Mouse (Mus musculus) kidney, postnatal 4 days (tissue): Measurements from ENCODE around the gene Cyp2s1.
"Not testable (repeated sequence)": the region's sequence is repeated elsewhere in the genome, so short reads cannot be mapped to it uniquely, and the experiment has no call there.

ENCODE experiments used
- DNase-seq, 2 experiments: peaks; one replicate each; pipeline ENCODE4 v3.0.0; 2021; ENCODE audit warnings: mixed read lengths in 2 of 2

Gene Cyp2s1

DNA sequence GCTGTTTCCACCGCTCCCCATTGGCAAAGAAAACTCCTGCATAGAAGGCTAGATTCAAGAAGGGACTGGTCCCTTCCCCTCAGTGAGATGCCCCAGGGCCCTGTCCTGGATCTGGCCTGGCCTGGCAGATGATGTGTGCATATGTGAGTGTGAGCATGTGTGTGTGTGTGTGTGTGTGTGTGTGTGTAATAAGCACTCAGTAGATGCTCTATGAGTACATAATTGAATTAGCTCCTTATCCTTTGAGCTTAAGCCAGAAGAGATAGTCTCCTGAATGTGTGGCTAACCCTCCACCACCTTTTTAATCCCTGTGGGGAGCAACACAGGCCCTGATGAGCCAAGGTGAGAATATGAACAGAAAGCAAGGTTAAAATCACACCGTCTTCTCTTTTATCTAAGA lies 5.0 kb downstream of the Cyp2s1 start:
- no peak for DNase-seq

DNA sequence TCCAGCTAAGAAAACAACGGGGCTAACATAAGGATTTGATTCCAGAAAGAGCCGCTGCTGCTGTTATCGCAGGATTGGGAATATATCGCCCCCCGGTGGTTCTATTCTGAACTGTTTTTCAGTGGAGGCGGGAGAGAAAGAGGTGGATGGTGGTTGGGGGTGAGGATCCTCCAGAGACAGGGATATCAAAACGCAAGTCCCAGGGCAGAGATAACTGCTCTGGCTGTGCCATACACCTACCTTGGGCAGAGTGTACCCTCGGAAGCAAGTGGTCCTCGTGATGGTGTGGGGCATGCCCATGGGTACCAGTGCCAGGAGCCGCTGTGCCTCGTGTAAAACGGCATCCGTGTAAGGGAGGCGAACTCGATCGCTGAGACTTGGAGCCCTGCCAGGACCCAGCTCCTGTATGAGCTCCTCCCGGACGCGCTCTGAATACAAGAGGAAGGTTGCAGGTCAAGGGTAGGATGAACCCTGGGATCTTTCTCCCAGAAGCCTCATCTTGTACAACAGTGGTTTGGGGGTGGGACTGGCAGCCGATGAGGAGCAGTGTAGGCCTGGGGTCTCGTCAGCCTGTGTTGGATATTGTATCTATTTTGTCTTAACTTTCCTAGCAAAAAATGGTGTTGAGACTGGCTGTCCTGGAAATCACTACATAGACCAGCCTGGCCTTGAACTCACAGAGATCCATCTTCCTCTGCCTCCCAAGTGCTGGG lies 10.9 kb downstream of the Cyp2s1 start:
- DNase-seq, result peak; percentile 77 to 84

DNA sequence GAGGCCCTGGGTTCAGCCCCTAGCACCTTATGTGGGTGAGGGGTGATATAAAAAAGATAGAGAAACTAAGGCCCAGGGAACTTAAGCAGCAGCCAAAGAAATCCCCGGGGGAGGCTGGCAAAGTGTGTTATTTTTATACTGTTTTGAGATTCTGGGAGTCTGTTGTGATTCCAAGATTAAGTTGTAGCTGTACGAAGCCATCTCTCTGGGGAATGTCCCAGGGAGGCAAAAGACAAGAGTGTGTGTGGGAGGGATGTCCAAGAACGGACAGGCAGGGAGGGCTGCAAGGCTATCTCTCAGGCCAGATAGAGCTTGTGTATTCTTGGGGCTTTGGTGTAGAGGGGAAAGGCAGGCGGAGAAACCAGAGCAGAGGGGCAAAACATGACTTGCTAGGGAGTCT lies 11.9 kb downstream of the Cyp2s1 start:
- no peak for DNase-seq

DNA sequence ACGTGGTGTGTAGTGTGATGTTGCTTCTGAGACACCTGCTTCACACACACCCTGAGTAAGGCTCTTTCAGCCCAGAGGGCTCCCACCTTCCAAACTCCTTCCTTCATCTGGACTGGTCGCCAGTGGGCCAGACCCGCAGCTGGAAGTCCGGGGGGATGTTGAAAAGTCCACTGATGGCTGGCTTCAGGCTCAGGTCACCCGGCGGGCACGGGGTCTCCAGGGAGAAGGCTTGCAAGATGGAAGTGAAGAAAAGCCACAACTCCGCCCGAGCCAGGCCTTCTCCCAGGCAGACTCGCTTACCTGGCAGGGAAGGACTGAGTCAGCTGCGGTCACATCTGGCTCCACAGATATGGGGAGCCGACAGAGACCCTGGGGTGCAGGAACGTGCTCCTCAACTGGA lies 13.3 kb downstream of the Cyp2s1 start:
- DNase-seq, result no peak

DNA sequence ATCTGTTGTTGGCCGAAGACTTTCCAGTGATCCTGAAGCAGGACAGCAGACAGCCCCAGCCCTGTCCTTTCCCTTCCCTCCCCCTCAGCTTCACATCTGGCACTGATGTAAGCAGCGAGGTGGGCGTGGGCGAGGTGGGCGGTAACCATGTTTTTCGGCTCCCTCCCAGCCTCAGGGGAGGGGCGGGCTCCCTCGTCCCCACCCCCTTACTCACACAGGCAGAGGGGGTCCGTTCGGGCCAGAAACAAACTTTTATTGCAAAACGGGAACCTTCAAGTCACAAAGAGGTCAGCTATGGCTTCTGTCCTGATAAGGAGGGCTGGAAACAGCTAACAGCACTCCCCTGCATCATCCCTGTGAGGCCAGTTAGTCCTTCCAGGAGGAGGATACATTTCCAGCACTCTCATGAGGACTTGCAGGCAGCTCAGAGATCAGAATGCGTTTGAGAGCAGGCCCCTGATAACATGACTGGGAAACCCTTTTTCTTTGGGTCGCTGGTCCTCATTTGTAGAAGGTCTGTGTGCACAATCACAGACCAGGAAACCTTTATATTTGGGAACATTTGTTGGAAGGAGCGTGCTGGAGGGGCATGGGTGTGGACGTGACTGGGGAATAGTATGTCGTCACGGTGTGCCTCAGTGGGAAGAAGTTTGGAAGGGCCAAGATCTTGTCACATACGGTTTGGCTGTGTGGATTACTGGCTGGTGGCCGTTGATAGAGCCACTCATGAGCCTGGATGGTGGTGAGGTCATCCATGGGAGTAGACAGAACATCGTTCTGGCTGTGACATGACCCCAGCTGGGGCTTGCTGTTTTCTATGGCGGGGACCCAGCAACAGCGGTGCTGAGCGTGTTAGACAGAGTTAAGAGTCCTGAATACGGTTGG lies 14.2 kb downstream of the Cyp2s1 start:
- DNase-seq, result peak; percentile 86 to 92

DNA sequence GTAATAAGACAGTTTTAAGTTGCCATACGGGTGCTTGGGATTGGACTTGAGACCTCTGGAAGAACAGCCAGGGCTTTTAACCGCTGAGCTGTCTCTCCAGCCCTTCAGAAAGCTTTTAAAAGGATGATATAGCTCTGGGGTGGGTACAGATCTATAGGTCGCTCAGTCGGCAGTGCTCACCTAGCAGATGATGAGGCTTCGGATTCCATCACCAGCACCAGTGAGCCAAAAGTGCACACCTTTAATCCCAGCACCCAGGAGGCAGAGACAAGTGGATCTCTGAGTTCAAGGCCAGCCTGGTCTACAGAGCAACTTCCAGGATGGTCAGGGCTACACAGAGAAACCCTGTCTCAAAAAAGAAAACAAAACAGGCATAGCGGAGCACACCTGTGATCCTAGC lies 15.7 kb downstream of the Cyp2s1 start:
- DNase-seq, result no peak

DNA sequence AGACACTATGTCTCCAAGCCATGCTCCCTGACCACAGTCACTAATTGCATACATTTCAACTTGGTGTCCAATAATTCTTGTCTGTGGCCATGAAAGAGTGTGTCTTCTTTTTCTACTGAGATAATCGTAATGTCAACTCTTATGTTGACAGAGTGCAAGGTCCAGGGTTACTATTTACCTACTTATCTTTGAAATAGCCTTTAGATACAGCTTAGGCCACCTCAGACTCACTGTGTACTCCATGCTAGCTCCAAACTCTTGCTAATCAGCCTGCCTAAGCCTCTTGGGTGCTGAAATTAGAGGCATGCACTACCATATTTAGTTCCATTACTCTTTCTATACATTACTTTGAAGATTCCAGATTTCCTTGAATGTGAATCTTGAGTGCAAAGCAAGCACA lies 17.3 kb downstream of the Cyp2s1 start:
- no peak for DNase-seq

DNA sequence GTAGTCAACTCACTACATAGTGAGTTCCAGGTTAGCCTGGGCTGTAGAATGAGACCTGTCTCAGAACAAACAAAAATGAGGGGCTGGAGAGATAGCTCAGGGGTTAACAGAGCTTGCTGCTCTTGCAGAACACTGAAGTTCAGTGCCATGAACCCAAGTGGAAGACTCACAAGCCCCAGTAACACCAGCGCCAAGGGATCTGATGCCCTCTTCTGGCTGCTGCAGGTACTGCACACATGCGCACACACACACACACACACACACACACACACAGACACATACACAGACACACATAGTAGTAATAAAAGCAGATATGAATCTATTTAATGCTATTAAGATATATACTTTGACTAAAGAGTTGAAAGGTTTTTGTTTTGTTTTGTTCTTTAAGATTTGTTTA lies 18.2 kb downstream of the Cyp2s1 start:
- DNase-seq, result no peak

DNA sequence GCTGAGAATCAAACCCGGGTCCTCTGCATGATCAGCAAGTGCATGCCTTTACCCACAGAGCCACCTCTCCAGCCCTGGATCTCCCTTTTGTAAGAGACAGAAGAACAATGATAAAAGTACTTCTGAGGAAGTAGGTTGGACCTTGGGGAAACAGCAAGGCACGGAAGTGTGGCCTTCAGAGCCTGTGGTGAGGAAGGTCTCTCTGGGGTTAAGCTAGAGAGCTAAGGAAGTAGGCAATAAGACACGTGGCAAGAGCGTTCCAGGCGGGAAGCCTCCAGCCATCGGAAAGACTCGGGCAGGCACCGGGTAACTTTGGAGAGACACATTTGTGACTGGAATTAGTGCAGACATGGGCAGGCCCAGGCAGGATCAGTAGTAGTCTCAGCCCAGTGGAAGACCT lies 21.9 kb downstream of the Cyp2s1 start:
- no peak for DNase-seq

DNA sequence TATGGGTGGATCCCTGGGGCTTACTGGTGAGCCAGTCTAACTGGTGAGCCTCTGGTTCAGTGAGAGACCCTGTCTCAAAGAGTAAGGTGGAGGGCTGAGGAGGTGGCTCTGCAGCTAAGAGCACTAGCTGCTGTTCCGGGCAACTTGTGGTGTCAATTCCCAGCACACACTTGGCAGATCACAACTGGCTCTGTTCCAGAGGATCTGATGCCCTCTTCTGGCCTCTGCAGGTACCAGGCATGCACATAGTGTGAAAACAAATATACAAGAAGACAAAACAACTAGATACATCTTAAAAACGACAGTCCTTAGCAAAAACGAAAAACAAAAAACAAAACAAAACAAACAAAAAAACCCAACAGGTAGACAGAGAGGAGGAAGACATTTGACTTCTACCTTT lies 23.0 kb downstream of the Cyp2s1 start:
- DNase-seq, result peak; percentile 64 to 71

DNA sequence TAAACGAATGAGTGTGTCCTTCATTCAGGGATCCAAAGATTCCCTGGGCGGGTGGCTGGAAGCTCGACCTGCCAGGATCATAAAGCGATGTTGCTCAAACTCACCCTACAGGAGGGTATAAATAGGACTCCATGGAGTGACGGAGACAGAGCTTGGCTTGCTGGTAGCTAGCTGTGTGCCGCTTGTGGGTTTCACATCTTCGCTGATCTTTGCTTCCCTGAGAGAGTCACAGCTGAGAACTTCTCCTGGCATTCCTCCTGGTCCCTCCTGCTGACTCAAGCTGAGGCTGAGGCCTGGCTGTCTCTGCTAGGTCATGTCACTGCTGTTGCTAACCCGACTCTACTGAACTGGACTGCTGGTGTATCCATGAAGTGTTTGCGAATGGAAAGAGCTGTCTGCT lies 23.7 kb downstream of the Cyp2s1 start:
- DNase-seq, result not testable (repeated sequence)

DNA sequence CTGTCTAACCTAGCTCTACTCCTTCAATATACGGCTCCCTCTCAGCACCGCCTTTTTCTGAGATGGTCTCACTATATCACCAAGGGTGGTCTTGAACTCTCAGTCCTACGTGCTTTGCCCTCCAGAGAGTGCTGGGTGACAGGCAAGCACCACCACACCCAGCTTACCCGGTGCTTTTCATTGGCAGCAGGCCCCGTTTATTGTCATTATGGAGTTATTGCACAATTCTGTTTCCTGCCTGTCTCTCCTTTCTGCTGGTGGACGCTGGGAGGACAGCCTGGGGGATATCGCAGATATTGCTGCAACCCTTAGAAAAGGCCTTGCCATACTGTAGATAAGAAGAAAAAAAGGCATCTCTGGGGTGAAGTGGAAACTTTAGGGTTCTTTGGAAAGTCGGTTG lies 26.1 kb downstream of the Cyp2s1 start:
- DNase-seq, result no peak

DNA sequence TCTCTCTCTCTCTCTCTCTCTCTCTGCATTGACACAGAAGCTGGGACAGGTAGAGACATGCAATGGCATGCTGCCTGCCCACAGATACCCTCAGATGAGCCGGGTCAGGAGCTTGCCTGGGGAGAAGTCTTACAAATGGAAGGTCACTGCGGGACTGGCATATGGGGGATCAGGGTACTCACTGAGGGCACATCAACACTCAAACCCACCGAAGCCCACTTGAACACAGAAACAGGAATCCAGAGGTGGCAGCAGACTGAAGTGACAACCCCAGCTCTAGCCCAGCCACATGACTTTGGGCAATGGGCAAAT lies 27.6 kb downstream of the Cyp2s1 start:
- DNase-seq, result no peak

DNA sequence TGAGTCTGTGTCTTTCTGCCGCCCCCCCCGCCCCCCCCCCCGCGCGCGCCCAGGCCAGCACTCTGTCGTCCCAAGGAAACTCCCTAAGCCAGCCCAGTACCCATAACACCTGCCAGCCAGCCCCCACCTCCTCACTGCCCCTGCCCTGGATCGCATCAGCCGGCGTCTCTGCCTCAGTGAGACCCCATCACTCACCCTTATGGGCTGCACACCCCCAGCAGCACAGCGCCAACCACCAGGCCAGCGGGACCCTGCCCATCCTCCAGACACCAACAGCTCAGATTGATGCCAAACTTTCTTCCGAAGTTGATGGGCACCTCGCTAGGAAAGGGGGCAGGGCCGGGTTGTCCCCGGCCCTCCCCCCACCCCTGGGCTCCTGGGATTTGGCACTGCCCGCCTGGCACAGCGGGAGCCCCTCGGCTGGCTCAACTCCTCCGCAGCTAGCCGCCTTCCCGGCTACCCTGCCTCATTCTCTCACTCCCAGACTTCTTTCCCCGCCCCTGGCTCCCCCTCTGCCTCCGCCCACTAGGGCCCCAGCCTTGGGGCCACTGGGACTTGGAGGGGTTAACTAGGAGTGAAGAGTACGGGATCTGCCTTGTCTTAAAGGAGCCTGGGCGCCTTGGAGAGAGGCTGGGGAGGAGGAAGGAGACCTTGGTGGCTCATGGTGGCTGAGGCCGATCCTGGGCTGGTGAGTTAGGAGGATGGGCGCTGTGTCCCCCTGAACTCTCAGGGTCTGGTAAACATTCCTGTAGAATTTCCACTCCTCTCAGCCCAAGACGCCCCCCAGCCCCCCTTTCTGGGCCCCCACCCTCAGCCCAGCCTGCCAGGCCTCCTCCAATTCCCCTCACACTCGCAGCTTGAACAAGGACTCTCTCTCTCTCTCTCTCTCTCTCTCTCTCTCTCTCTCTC lies 28.2 kb downstream of the Cyp2s1 start, which contains the start of gene Axl:
Gene Axl (minus strand): TSS at position 486 of the 909 bp plus-strand sequence.
- peak; percentile 84 to 88 for DNase-seq

DNA sequence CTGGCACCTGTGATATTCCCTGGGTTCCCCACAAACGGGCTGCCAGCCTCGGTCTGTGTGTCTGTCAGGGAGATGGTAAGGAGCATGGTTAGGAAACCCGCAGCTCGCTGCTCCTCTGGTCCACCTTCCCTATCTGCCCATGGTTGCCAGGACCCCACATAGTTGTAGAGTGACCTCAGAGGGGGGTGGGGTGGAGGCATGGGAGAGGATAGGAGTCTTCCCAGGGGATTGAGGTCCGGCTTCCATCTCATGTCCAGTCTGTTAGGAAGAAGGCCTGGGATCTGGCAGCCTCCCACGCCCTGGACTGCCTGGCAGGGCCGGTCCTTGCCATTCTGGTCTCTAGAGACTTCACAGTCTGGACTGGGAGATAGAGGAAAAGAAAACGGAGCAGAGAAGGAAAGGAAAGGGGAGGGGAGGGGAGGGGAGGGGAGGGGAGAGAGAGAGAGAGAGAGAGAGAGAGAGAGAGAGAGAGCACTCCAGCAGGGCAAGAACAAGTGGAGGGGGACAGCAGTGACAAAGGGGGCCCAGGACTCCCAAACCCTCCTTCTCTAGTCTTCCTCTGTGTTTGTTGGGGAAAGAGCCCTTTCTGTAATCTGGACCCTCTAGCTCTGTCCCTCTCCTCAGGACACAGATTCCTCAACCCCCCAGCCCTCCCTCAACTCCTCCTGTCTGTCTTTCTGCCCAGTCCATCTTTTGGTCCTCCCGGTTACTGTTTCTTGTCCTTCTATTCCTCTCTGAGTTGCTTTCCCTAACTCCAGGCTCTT lies 29.1 kb downstream of the Cyp2s1 start:
- peak; percentile 43 to 54 for DNase-seq

DNA sequence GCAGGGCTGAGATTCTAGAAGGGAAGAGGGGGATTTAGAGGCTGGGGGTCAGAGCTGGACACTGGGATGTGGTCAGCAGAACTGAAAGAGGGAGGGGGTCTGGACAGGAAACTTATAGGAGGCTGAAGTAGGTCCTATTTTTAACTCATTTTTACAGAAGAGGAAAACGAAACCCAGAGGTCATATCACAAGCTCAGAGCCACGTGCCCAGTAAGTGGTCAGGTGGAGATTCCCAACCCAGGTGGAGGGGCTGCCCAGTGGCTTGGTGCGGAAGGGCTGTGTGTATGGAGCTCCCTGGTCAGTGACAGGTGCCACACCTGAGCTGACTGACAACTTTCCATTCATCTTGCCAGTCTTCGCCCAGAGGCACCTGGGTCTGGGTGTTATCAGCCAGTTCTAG lies 29.7 kb downstream of the Cyp2s1 start:
- DNase-seq, result no peak

DNA sequence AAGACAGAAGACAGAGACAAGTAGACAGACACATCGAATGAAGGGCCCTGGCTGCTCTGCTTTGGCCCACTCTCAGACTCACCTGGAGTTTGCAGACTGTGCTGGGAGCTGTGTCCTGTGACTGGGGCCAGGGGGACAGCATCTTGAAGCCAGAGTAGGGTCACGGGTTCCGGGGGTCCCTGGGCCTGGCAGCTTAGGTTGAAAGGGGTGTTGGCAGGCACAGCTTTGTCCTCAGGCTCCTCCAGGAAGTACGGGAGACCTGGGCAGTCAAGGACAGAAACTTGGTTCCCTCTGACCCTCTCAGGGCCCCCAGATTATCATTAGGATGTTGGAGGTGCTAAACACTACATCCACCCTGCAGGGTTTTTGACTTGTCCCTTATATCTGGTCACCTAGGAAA lies 31.0 kb downstream of the Cyp2s1 start:
- DNase-seq, result no peak

DNA sequence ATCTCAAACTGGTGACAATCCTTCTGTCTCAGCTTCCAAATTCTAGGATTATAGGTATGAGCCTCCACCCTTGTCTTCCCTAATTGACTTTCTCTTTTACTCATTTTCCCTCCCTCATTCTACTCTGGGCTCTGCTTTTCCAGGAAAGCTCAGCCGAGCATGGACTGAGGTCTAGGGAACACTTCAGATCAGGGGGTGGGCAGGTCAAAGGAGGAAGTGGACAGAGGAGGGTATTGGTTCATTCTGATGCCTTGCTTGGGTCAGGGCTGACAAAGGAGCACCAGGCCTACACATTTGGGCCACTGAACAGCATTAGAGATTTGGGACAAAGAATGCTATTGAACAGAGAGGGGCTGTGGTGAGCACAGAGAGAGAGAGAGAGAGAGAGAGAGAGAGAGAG lies 31.9 kb downstream of the Cyp2s1 start:
- DNase-seq, result no peak

DNA sequence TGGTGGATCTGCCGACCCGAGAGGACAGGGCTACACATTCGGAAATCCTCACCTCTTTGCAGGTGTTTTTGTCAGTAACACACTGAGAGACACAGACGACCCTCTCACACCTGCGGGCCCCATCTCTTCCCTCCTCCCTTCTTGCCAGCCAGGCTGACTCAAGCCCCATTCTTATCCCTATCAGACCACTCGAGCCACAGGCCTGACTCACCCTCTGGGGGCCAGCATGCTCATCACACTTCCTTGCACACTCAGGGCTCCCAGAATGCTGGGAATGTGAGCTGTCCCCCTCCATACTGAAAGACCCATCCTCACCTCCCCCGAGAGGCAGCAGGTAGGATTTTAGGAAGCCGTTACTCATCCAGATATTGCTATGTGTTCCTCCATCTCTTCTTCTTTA lies 33.0 kb downstream of the Cyp2s1 start:
- DNase-seq, result no peak

DNA sequence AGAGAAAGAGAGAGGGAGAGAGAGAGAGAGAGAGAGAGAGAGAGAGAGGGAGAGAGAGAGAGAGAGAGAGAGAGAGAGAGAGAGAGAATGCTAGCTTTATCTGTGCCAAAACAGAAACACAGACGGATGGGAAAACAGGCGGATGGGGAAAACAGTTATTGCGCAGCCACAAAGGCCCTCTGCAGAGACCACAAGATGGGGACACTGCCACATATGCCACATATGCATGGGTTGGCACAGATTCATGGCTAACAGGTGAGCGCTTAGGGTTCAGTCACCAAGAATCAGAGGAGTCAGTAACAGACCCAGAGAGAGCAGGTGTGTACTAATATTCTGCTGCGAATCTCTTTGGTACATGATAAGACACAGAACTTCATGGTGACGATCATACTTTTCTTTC lies 34.0 kb downstream of the Cyp2s1 start:
- no peak for DNase-seq

DNA sequence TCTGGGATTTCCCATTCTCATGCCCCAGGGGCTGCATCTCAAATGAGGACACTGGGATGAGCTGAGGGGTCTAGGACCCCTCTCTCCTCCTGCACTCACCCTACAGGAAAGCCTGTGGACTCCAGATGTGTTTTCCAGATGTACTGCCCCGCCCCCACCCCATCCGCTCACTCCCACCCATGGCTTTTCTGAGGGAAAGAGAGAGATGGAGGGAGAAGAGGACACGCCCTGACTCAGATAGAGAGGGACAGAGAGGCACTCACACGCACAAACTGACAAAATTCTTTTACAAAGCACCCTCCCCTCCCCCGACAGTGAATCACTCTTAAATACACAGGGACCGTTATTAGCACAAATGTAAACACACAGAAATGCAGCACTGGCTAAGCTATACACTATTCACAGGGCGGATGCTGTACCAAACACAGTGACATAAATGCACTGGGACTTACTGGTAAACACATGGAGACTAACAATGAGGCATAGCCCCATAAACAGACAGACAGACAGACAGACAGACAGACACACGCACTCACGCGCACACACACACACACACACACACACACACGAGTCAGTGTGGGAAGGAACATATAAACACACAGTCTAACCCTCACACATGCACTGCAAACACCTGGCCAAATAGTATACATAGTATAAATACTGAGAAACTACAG lies 34.6 kb downstream of the Cyp2s1 start:
- DNase-seq, result peak in 1 of 2 experiments; percentile 50
